Mouse (Mus musculus) lung, embryonic 14.5 days (tissue): ENCODE measurements around the gene Zeb2. TPM values are rescaled to one million over a fixed set of nuclear protein-coding genes. Genes with fewer than 3 reads are reported as not detected.

Source experiments
- ATAC-seq: fragments of 200-750 bp; cut with Nextera tagmentation; 2 replicates; pipeline ENCODE4 v1.8.0; 2017; ENCODE audit warnings: mild to moderate bottlenecking, moderate TSS enrichment, moderate library complexity; ENCODE audit not compliant: insufficient read depth
- DNase-seq: peaks from one replicate; pipeline ENCODE4 v3.0.0-alpha.2; 2015
- H3K27ac ChIP-seq: fragments of 300-500 bp; sonication (generic); 2 replicates; pipeline ENCODE4 v1.5.1; 2014; ENCODE audit warnings: low read depth, mild to moderate bottlenecking, moderate library complexity
- H3K27me3 ChIP-seq: fragments of 300-500 bp; sonication (generic); 2 replicates; pipeline ENCODE4 v1.6.1; 2014; ENCODE audit warnings: low read length, control low read depth; ENCODE audit not compliant: insufficient read depth
- H3K36me3 ChIP-seq: fragments of 300-500 bp; sonication (generic); 2 replicates; pipeline ENCODE4 v1.6.1; 2014; ENCODE audit warnings: control low read depth; ENCODE audit not compliant: insufficient read depth
- H3K4me1 ChIP-seq: fragments of 300-500 bp; sonication (generic); 2 replicates; pipeline ENCODE4 v1.6.1; 2014; ENCODE audit warnings: antibody characterized with exemption, control low read depth; ENCODE audit not compliant: insufficient read depth
- H3K4me2 ChIP-seq: fragments of 300-500 bp; sonication (generic); 2 replicates; pipeline ENCODE4 v1.6.1; 2014; ENCODE audit warnings: mild to moderate bottlenecking
- H3K4me3 ChIP-seq: fragments of 300-500 bp; sonication (generic); 2 replicates; pipeline ENCODE4 v1.5.1; 2014; ENCODE audit warnings: low read depth, low read length
- H3K9ac ChIP-seq: fragments of 300-500 bp; sonication (generic); 2 replicates; pipeline ENCODE4 v1.6.1; 2014
- H3K9me3 ChIP-seq: fragments of 300-500 bp; sonication (generic); 2 replicates; pipeline ENCODE4 v1.6.1; 2016; ENCODE audit warnings: low read depth, low read length, control low read depth
- CTCF ChIP-seq: IDR thresholded peaks from 2 replicates; pipeline ENCODE4 v1.5.1; 2016; ENCODE audit warnings: antibody characterized with exemption, low read depth
- WGBS: fragments of 180-500 bp; shearing (Covaris S2); extraction: QIAGEN DNeasy Blood & Tissue Kit; methylation state at CpG from one replicate; pipeline ENCODE4 v1.1.7; 2014; 5-methylcytosine and 5-hydroxymethylcytosine counted together
- polyA plus RNA-seq: library from polyadenylated mRNA; unstranded; fragments of >200 nt; fragmentation: Nextera tagmentation; extraction: Ambion mirVana; gene quantifications from 2 replicates; pipeline ENCODE4 v1.2.1, GENCODE M21; 2014

Zeb2 gene
- 90.1 and 90.4 TPM in 2 replicates for polyA plus RNA-seq

- peak within 1 kb of the TSS; percentile 99 for H3K27ac ChIP-seq
- TF ChIP-seq CTCF: no peak
- H3K27me3 ChIP-seq: no peaks in the 10 kb centered on the region
- DNase-seq (peak; percentile 84), ATAC-seq (peak; percentile 58)
- WGBS: 1% methylated on average over 22 of the region's 39 CpGs
- no peaks in the 10 kb centered on the region for H3K9me3 ChIP-seq
- no peaks in the 10 kb centered on the region for H3K36me3 ChIP-seq
- peak within 1 kb of the TSS; percentile 81 for H3K9ac ChIP-seq
- H3K4me1 ChIP-seq: peaks cover 9% of the 10 kb centered on the region; the same call in 1 of the 2 replicates
- H3K4me3 ChIP-seq: peak within 1 kb of the TSS; percentile 85
- H3K4me2 ChIP-seq: peak within 1 kb of the TSS; percentile 83
Observed at GRCm38 (mm10) chr2:45117087-45117561, at the start of gene Zeb2. Gene Zeb2 (minus strand): TSS chr2:45117395.

GRCm38 (mm10) chr2:45158785-45159184, 41.6 kb upstream of the Zeb2 start:
- no peak for TF ChIP-seq CTCF
- Histone ChIP-seq H3K9ac (no peak overlapping the region), H3K36me3 (no peaks in the 10 kb centered on the region), H3K4me2 (no peak overlapping the region), H3K27ac (no peak overlapping the region), H3K27me3 (no peaks in the 10 kb centered on the region), H3K4me1 (no peaks in the 10 kb centered on the region), H3K4me3 (no peak overlapping the region), H3K9me3 (no peaks in the 10 kb centered on the region)
- 88% methylated on average over 5 of the region's 5 CpGs for WGBS
- DNase-seq: no peak
- ATAC-seq: no peak

DNA sequence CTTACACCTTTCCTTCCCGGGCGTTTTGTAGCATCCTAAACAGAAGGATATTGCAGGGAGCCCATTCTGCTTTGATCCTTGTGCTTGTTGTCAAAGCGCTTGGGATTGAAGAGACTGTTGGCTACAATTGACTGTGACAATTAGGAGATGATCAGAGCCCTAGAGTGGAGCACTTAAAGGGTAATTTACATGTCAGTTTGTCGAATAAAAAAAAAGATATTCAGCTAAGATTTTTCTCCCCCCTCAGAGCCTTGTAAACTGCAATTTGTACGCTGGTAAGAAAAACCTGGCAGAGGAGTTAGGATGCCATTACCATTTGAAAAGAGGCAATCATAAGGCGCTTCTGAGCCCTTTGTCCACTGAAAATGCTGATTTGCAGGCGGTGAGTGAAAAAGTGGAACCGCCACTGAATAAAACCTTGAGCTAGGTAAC, 41.2 kb upstream of the Zeb2 start:
- DNase-seq: no peak
- TF ChIP-seq CTCF: no peak

DNA sequence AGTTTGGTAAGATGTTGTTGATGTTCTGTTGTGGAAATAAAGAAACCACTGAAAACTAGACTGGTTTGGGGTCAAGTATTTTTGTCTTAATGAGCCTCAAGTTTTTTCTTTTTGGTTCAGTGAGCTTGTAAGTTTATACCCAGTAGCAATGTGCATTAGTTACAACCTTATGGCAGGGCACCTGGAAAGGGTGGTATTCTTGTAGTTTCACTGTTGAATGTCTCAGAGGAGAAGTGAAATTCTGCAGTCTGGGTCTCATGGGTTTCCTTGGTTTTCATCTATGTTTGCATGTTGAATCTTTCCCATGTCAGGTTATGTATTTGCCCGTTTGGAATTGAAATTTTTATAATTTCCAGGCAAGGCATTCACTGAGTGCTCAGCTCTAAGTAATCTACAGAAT, 36.1 kb upstream of the Zeb2 start:
- H3K4me2 ChIP-seq: no peak overlapping the region
- H3K4me1 ChIP-seq: no peaks in the 10 kb centered on the region
- no peaks in the 10 kb centered on the region for H3K36me3 ChIP-seq
- TF ChIP-seq CTCF: no peak
- no peak overlapping the region for H3K27ac ChIP-seq
- ATAC-seq: no peak
- no peaks in the 10 kb centered on the region for H3K27me3 ChIP-seq
- WGBS: 66% methylated on average over 1 of the region's 1 CpGs
- no peak for DNase-seq
- no peak overlapping the region for H3K4me3 ChIP-seq
- H3K9ac ChIP-seq: no peak overlapping the region
- no peaks in the 10 kb centered on the region for H3K9me3 ChIP-seq

More for the DNA sequence above, 41.2 kb upstream of the Zeb2 start:
- ATAC-seq: no peak
- 48% methylated on average over 8 of the region's 8 CpGs for WGBS
- no peak overlapping the region for H3K27ac ChIP-seq
- H3K9me3 ChIP-seq: no peaks in the 10 kb centered on the region
- no peaks in the 10 kb centered on the region for H3K27me3 ChIP-seq
- H3K36me3 ChIP-seq: no peaks in the 10 kb centered on the region
- no peaks in the 10 kb centered on the region for H3K4me1 ChIP-seq
- no peak overlapping the region for H3K4me3 ChIP-seq
- H3K9ac ChIP-seq: no peak overlapping the region
- no peak overlapping the region for H3K4me2 ChIP-seq

DNA sequence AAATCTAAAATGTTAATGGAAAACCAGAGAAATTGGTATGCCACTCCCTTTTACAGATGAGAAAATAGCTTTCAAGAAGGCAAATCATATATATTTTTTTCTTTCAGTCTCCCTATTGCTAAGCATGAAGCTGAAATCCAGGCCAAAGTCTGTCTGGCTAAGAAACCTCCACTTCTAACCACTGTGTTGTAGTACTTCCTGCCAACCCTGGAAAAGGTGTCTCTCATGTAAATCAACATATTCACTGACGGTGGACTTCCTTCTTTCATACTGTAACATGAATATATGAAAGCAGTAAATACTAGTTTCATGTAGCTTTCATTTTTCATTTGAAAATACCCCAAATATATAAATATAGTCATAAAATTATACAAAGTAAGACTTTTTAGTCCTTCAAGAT, 26.0 kb upstream of the Zeb2 start:
- no peak for TF ChIP-seq CTCF
- H3K4me1 ChIP-seq: no peaks in the 10 kb centered on the region
- H3K4me3 ChIP-seq: no peak overlapping the region
- no peak overlapping the region for H3K27ac ChIP-seq
- H3K36me3 ChIP-seq: no peaks in the 10 kb centered on the region
- DNase-seq: no peak
- no peaks in the 10 kb centered on the region for H3K9me3 ChIP-seq
- WGBS: 68% methylated on average over 1 of the region's 1 CpGs
- no peak overlapping the region for H3K9ac ChIP-seq
- no peaks in the 10 kb centered on the region for H3K27me3 ChIP-seq
- ATAC-seq: no peak
- no peak overlapping the region for H3K4me2 ChIP-seq

GRCm38 (mm10) chr2:45138906-45139305, 21.7 kb upstream of the Zeb2 start:
- no peak for TF ChIP-seq CTCF
- no peak for DNase-seq
- Histone ChIP-seq H3K36me3 (no peaks in the 10 kb centered on the region), H3K9ac (no peak overlapping the region), H3K9me3 (no peaks in the 10 kb centered on the region), H3K4me2 (no peak overlapping the region), H3K4me3 (no peak overlapping the region), H3K27me3 (no peaks in the 10 kb centered on the region), H3K4me1 (no peaks in the 10 kb centered on the region), H3K27ac (no peak overlapping the region)
- no peak for ATAC-seq
- 72% methylated on average over 6 of the region's 6 CpGs for WGBS

DNA sequence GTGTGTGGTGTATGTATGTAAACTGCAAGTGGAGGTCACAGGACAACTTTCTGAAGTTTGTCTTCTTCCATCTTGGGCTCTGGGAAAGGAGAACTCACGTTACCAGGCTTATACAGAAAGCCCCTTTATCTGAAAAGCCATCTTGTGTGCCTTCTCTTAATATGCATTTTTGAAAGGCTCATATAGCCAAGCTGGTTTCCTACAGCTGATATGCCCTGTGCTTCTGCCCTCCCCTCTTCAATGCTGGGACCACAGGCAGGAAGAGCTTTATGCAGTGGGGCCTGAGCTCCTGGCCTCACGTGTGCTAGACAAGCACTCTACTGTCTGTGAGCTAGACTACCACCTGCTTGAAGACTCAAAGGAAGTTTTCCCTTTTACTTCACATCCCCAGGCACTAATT, 19.6 kb upstream of the Zeb2 start:
- whole genome bisulfite sequencing: 73% methylated on average over 2 of the region's 2 CpGs
- H3K4me1 ChIP-seq: no peaks in the 10 kb centered on the region

DNA sequence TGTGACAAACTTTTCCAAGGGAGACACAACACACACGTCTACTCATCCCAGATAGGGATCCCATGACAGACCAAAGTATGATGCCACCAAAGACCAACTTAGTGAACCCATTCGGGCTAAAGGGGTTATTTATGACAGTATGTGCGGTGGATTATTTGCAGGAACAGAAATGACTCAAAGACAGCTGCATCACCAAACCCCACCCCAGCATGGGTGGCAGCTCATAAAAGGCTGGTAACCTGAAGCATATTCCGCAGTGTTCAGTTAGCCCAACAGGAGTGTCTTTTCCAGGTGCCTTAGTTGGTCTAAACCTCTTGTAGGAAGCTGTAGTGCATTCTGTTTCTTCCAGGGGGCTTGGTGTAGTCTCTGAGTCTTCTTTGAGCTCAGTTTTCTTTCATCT, 16.0 kb upstream of the Zeb2 start:
- ATAC-seq (no peak), DNase-seq (no peak)
- Histone ChIP-seq H3K4me1 (peaks cover 3% of the 10 kb centered on the region; the same call in 1 of the 2 replicates), H3K4me2 (no peak overlapping the region), H3K4me3 (no peak overlapping the region), H3K9ac (no peak overlapping the region), H3K9me3 (no peaks in the 10 kb centered on the region), H3K27me3 (no peaks in the 10 kb centered on the region), H3K27ac (no peak overlapping the region), H3K36me3 (no peaks in the 10 kb centered on the region)
- WGBS: 87% methylated on average over 4 of the region's 4 CpGs
- TF ChIP-seq CTCF: no peak

More for the DNA sequence above, 19.6 kb upstream of the Zeb2 start:
- H3K36me3 ChIP-seq: no peaks in the 10 kb centered on the region
- no peak overlapping the region for H3K4me2 ChIP-seq
- H3K9ac ChIP-seq: no peak overlapping the region
- no peak overlapping the region for H3K27ac ChIP-seq
- H3K4me3 ChIP-seq: no peak overlapping the region
- TF ChIP-seq CTCF: no peak
- no peaks in the 10 kb centered on the region for H3K27me3 ChIP-seq
- no peak for ATAC-seq
- H3K9me3 ChIP-seq: no peaks in the 10 kb centered on the region
- DNase-seq: no peak
